Mouse (Mus musculus): Measurements from ENCODE around the gene Gm10184. TPM values are rescaled to one million over a fixed set of nuclear protein-coding genes. Genes with fewer than 3 reads are reported as not detected.

Gene Gm10184
- polyA plus RNA-seq, 1 experiment = 17.9 TPM

- Histone ChIP-seq H3K27me3 (ENCODE audit: control insufficient read depth, insufficient read depth, low read length) (no peaks in the 10 kb centered on the region), H3K4me3 (ENCODE audit: extremely low read depth, insufficient read depth, insufficient read length) (no peak overlapping the region), H3K4me1 (ENCODE audit: control insufficient read depth, insufficient read depth, insufficient read length) (no peaks in the 10 kb centered on the region), H3K27ac (ENCODE audit: insufficient read depth, low read length) (no peak overlapping the region), H3K36me3 (ENCODE audit: control insufficient read depth, insufficient read depth, low read length) (no peaks in the 10 kb centered on the region)
- no peak for DNase-seq (ENCODE audit: low read depth in 1 of 2, low spot score in 2 of 2)
- WGBS = 80% methylated on average over 3 of the region's 3 CpGs
- TF ChIP-seq POLR2A (IDR thresholded peaks at IDR 0.05; ENCODE audit: low read depth, low read length) (no peak), CTCF (IDR thresholded peaks at IDR 0.05; ENCODE audit: extremely low read depth, insufficient read depth, insufficient read length, insufficient replicate concordance) (no peak)
These were observed 45.3 kb downstream of the Gm10184 start for GRCm38 (mm10) chr17:89864996-89865395.
